Mouse (Mus musculus): ENCODE measurements around the gene Casq1.

Gene Casq1

GRCm38 (mm10) chr1:172183056-172183455 lies 36.6 kb downstream of the Casq1 start:
- no peak for DNase-seq (ENCODE audit: low read depth, low spot score)

- no peak for DNase-seq (ENCODE audit: low read depth, low spot score)
Measured at GRCm38 (mm10) chr1:172181777-172182176, 37.9 kb downstream of the Casq1 start.

- no peak for DNase-seq (ENCODE audit: low read depth, low spot score)
Measured at GRCm38 (mm10) chr1:172180881-172181280, 38.8 kb downstream of the Casq1 start.

GRCm38 (mm10) chr1:172179102-172179501 lies 40.6 kb downstream of the Casq1 start:
- DNase-seq (ENCODE audit: low read depth, low spot score), result no peak

- no peak for DNase-seq (ENCODE audit: low read depth, low spot score)
Measured at GRCm38 (mm10) chr1:172177791-172178190, 41.9 kb downstream of the Casq1 start.

- DNase-seq (ENCODE audit: low read depth, low spot score), result no peak
Measured at GRCm38 (mm10) chr1:172173181-172173580, 46.5 kb downstream of the Casq1 start.

GRCm38 (mm10) chr1:172172381-172172780 lies 47.3 kb downstream of the Casq1 start:
- DNase-seq (ENCODE audit: low read depth, low spot score), result no peak

GRCm38 (mm10) chr1:172169809-172170208 lies 49.9 kb downstream of the Casq1 start:
- DNase-seq (ENCODE audit: low read depth, low spot score), result no peak

- no peak for DNase-seq (ENCODE audit: low read depth, low spot score)
Measured at GRCm38 (mm10) chr1:172167911-172168310, 51.8 kb downstream of the Casq1 start.

- no peak for DNase-seq (ENCODE audit: low read depth, low spot score)
Measured at GRCm38 (mm10) chr1:172162959-172163358, 56.7 kb downstream of the Casq1 start.

GRCm38 (mm10) chr1:172162009-172162408 lies 57.7 kb downstream of the Casq1 start:
- DNase-seq (ENCODE audit: low read depth, low spot score), result peak; percentile 59

GRCm38 (mm10) chr1:172160508-172160907 lies 59.2 kb downstream of the Casq1 start:
- no peak for DNase-seq (ENCODE audit: low read depth, low spot score)

- DNase-seq (ENCODE audit: low read depth, low spot score), result no peak
Measured at GRCm38 (mm10) chr1:172159970-172160369, 59.7 kb downstream of the Casq1 start.

All from CD4-positive helper T cell, adult 2 months (primary cell).